Mouse (Mus musculus) thymus, adult 2 months (tissue): ENCODE data around the gene Spock1.

Experiments used
- CTCF ChIP-seq: fragments of 200-500 bp; IDR thresholded peaks from 2 replicates; pipeline ENCODE4 v1.5.1; 2012; ENCODE audit warnings: mild to moderate bottlenecking, control low read depth, low read length, moderate library complexity, borderline replicate concordance; ENCODE audit not compliant: control insufficient read depth, poor library complexity, insufficient read depth; ENCODE audit errors: extremely low read depth
- POLR2A ChIP-seq: fragments of 200-500 bp; IDR thresholded peaks from 2 replicates; pipeline ENCODE4 v1.6.1; 2012; ENCODE audit warnings: mild to moderate bottlenecking, low read length, control low read depth, moderate library complexity; ENCODE audit not compliant: control insufficient read depth, poor library complexity, insufficient read depth; ENCODE audit errors: extremely low read depth

DNA sequence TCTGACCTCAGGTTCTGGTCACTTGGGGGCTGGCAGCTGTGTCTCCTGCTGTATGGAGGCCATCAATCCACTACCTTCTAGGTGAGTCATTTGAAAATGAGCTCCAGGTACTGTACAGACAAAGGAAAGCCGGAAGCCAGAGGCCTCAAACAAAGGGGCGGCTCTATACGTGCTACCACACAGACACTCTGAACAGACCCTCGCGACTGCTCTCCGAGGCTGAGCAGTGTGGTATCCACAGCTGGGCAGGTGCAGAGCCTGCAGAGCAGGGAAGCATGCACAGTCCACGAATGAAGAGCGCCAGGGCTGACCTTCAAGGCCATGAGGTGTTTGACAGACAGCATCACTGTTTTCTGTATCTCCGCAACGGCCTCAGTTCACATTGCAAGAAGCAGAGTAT, 55.0 kb downstream of the Spock1 start:
- TF ChIP-seq CTCF (no peak), POLR2A (no peak)
